Mouse (Mus musculus) forebrain, embryonic 16.5 days (tissue): ENCODE measurements around the gene Itk. TPM values are rescaled to one million over a fixed set of nuclear protein-coding genes. Genes with fewer than 3 reads are reported as not detected.

ENCODE experiments used
- ATAC-seq: fragments of 200-750 bp; cut with Nextera tagmentation; 2 replicates; pipeline ENCODE4 v1.8.0; 2017; ENCODE audit warnings: mild to moderate bottlenecking, moderate library complexity
- H3K27ac ChIP-seq: fragments of 300-500 bp; sonication (generic); 2 replicates; pipeline ENCODE4 v1.5.1; 2014; ENCODE audit warnings: low read length, control low read depth
- H3K27me3 ChIP-seq: fragments of 300-500 bp; sonication (generic); replicated peaks from 2 replicates; pipeline ENCODE4 v1.6.1; 2014; ENCODE audit warnings: low read length; ENCODE audit not compliant: control insufficient read depth, insufficient read depth
- H3K36me3 ChIP-seq: fragments of 300-500 bp; sonication (generic); 2 replicates; pipeline ENCODE4 v1.6.1; 2014; ENCODE audit not compliant: control insufficient read depth, insufficient read depth
- H3K4me1 ChIP-seq: fragments of 300-500 bp; sonication (generic); replicated peaks from 2 replicates; pipeline ENCODE4 v1.6.1; 2014; ENCODE audit warnings: low read length; ENCODE audit not compliant: control insufficient read depth, insufficient read depth
- H3K4me2 ChIP-seq: fragments of 300-500 bp; sonication (generic); 2 replicates; pipeline ENCODE4 v1.6.1; 2014; ENCODE audit warnings: mild to moderate bottlenecking, low read length, control low read depth
- H3K4me3 ChIP-seq: fragments of 300-500 bp; sonication (generic); replicated peaks from 2 replicates; pipeline ENCODE4 v1.5.1; 2014; ENCODE audit warnings: mild to moderate bottlenecking, low read length, control low read depth
- H3K9ac ChIP-seq: fragments of 300-500 bp; sonication (generic); replicated peaks from 2 replicates; pipeline ENCODE4 v1.6.1; 2014; ENCODE audit warnings: low read depth, low read length, control low read depth
- H3K9me3 ChIP-seq: fragments of 300-500 bp; sonication (generic); 2 replicates; pipeline ENCODE4 v1.6.1; 2016; ENCODE audit warnings: low read length; ENCODE audit not compliant: control insufficient read depth
- WGBS: fragments of 180-500 bp; shearing (Covaris S2); extraction: QIAGEN DNeasy Blood & Tissue Kit; methylation state at CpG from one replicate; pipeline ENCODE4 v1.1.7; 2014; 5-methylcytosine and 5-hydroxymethylcytosine counted together
- polyA plus RNA-seq: library from polyadenylated mRNA; unstranded; fragments of >200 nt; fragmentation: Nextera tagmentation; extraction: Ambion mirVana; gene quantifications from 2 replicates; pipeline ENCODE4 v1.2.1, GENCODE M21; 2015

The Itk gene
- polyA plus RNA-seq, 1 experiment from 2014 or later = not detected

DNA sequence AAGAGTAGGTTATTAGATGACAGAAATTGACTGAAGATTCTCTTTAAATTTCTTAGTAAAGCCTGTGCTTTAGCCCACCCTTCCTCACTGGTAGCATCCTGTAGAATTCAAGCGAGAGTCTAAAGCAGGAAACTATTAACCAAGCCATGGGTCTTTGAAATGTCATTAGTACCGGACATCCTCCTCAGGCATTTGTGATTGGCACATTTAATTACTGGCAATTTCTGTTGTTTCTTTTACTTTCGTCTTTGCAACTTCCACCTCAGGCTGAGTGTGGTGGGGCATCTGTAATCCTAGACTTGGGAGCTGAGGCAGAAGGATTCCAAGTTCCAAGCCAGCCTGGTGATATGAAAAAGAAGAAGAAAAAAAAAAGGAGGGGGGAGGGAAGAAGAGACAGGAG, 23.0 kb downstream of the Itk start:
- Histone ChIP-seq H3K27ac (no peak overlapping the region), H3K9ac (no peak overlapping the region), H3K4me2 (no peak overlapping the region), H3K4me3 (no peak overlapping the region), H3K36me3 (no peaks in the 10 kb centered on the region), H3K4me1 (no peaks in the 10 kb centered on the region), H3K27me3 (no peaks in the 10 kb centered on the region), H3K9me3 (no peaks in the 10 kb centered on the region)
- 65% methylated on average over 3 of the region's 3 CpGs for WGBS
- ATAC-seq = no peak

DNA sequence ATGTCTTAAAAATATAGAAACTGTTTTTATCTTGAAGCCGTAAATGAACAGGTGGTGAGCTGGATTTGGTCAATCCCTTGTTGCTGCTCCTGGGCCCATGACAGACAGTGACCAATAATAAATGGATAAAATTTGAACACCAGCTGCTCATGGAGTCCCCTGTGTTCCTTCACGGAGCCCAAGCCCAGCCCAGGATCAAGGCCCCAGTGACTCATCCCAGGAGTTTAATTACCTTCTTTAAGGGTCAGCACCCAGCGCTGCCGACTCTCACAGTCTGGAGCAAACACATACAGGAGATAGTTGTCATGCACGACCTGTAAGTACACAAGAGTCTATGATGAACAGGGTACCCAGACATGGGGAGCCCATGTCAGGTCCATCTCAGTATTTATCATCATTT, 23.6 kb downstream of the Itk start:
- H3K4me1 ChIP-seq = no peaks in the 10 kb centered on the region
- no peak overlapping the region for H3K4me3 ChIP-seq
- H3K9ac ChIP-seq = no peak overlapping the region
- no peak overlapping the region for H3K4me2 ChIP-seq
- 93% methylated on average over 5 of the region's 5 CpGs for WGBS
- H3K9me3 ChIP-seq = no peaks in the 10 kb centered on the region
- H3K27ac ChIP-seq = no peak overlapping the region
- no peak for ATAC-seq
- no peaks in the 10 kb centered on the region for H3K36me3 ChIP-seq
- no peaks in the 10 kb centered on the region for H3K27me3 ChIP-seq

DNA sequence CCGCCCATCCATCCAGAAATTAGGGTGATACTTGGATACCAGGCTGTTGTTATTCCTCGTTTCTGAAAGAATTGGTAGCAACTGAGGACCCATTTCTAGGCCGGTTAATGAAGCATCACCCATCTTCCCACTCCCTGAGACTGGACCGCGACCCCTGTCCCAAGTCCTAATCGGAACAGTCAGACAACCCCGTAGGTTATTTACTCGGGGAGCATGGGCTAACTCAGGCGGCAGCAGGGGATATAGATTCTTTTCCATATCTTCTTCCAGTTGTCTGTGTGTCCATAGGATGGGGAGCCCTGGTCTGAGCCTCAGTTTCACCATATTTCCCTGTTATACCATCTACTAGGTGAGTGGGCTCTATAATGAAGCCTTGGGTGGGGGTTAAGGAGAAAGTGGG, 25.5 kb downstream of the Itk start:
- H3K36me3 ChIP-seq = no peaks in the 10 kb centered on the region
- H3K9ac ChIP-seq = no peak overlapping the region
- ATAC-seq = no peak
- H3K27me3 ChIP-seq = no peaks in the 10 kb centered on the region
- H3K4me2 ChIP-seq = no peak overlapping the region
- no peak overlapping the region for H3K4me3 ChIP-seq
- no peaks in the 10 kb centered on the region for H3K9me3 ChIP-seq
- 93% methylated on average over 9 of the region's 9 CpGs for WGBS
- no peak overlapping the region for H3K27ac ChIP-seq
- no peaks in the 10 kb centered on the region for H3K4me1 ChIP-seq

DNA sequence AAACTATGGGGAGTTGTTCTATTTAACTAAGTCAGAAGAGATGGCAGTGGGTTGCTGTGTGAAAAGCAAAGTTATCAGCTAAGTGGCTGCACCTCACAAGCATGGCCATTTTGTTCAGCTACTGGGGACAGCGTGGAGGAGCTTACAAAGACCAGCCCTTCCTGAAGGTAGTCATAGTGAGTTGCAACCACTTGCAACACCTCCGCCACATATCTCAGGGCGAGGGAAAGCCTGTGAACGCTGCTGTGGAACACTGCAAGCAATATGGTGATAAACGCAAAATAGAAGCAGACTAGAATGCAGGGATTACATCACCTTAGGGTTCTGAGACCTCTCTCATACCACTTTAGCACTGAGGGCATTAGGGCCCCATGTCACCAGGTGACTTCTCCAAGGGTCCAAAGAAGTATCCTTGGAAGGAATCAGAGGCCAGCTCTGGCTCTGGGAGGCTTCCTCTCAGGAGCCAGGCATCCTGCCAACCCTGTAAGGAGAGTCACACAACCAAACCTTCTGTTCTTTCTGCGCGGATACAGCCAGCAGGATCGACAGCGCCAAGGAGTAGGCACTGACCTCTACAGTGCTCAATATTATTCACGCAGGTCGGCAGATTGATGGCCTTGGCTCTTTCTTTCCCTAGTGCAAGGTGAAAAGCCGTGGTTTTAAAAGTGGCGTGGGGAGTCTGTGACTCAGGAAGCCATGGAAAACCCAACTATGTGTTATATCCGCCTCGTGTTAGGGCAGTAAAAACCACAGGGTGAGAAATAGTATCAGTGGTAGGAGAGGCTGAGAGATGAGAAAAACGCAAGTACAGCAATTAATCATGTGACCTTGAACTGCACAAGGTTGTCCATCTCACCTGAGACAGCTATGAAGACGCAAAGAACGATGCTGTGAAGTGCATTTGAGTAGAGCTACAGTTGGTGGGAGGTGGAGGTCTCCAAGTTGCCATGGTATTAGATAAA, 27.0 kb downstream of the Itk start:
- Histone ChIP-seq H3K4me2 (no peak overlapping the region), H3K4me1 (no peaks in the 10 kb centered on the region), H3K9me3 (no peaks in the 10 kb centered on the region), H3K27ac (no peak overlapping the region), H3K9ac (no peak overlapping the region), H3K27me3 (no peaks in the 10 kb centered on the region), H3K4me3 (no peak overlapping the region), H3K36me3 (no peaks in the 10 kb centered on the region)
- ATAC-seq = no peak
- 88% methylated on average over 18 of the region's 18 CpGs for WGBS

DNA sequence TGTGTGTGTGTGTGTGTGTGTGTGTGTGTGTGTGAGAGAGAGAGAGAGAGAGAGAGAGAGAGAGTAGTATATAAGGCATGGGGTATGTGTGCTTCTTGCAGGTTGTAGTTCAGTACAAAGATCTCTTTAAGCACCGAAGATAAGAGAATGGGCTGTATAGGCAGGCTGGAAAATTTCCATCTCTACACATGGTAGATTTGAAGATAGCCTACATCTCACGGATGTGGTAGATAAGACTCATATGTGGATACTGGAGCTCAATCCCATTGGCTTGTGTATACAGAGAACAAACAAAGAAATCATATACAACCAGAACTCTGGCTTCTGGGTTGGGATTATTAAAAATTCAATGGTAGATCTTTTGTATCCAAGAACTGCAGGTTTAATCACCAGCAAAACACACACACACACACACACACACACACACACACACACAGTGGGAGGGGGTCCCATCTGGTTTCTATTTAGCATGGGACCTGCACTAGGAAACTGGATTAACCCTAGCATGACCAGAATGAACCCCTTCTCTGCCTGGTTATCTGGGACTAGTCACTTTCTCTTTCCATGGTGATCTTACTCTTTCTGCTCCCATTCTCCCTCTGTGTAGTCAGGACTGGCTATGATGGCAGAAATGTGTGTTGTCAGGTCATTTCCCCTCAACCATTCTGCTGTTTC, 28.2 kb downstream of the Itk start:
- Histone ChIP-seq H3K4me2 (no peak overlapping the region), H3K9ac (no peak overlapping the region), H3K9me3 (no peaks in the 10 kb centered on the region), H3K4me3 (no peak overlapping the region), H3K27me3 (no peaks in the 10 kb centered on the region), H3K4me1 (no peaks in the 10 kb centered on the region), H3K27ac (no peak overlapping the region), H3K36me3 (no peaks in the 10 kb centered on the region)
- no peak for ATAC-seq
- WGBS = 72% methylated on average over 2 of the region's 2 CpGs

DNA sequence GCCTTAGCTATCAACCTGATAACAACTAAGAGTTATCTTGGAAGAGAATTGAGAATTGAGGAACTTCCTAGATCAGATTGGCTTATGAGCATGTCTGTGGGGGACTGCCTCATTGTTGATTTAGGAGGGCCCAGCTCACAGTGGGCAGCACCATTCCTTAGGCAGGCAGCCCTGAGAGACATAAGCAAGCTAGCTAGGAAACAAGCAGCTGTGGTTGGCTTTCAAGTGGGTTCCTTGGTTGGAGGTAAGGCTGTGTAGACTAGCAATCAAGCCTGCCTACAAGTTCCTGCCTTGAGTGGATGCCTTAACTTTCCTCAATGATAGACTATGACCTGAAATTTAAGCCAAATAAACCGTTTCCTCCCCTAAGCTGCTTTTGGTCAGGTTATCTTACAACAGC, 30.9 kb downstream of the Itk start:
- H3K27ac ChIP-seq = no peak overlapping the region
- no peak for ATAC-seq
- no peaks in the 10 kb centered on the region for H3K27me3 ChIP-seq
- no peaks in the 10 kb centered on the region for H3K4me1 ChIP-seq
- H3K4me3 ChIP-seq = no peak overlapping the region
- H3K9ac ChIP-seq = no peak overlapping the region
- no peaks in the 10 kb centered on the region for H3K36me3 ChIP-seq
- no peak overlapping the region for H3K4me2 ChIP-seq
- H3K9me3 ChIP-seq = no peaks in the 10 kb centered on the region
- 58% methylated on average over 1 of the region's 1 CpGs for WGBS

DNA sequence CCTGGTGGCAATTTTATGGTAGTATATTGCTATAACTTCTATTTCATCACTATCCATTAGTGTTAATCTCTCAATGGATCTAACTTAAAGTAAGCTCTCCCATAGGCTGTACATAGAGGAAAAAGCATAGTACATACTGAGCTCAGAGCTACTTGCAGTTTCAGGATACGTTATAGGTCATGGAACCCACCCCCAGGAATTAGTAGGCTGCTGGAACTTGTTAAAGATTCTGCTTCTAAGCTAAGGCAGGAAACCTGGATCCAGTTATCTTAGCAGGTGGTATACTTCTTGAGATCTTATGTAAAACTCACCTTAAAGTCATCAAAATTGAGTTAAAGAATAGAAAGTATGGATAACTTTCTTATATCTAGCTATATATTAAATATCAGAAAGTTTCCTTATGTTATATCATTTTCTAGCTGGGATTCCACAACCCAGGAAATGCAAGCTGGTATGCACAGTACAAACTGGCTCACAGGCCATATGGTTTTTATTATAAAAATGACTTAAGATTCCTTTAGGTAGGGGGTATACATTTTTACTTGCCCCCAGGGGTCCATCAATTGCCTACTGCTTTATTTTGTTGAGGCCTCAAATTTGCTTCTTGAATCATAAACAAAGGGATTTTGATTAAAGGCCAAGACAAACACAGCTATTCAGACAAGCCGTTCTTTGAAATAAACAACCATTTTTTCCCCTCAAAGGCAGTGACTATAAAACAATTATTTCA, 39.5 kb downstream of the Itk start:
- H3K4me3 ChIP-seq = no peak overlapping the region
- no peaks in the 10 kb centered on the region for H3K27me3 ChIP-seq
- no peak overlapping the region for H3K9ac ChIP-seq
- WGBS = 56% methylated on average over 2 of the region's 2 CpGs
- ATAC-seq = no peak
- no peak overlapping the region for H3K4me2 ChIP-seq
- H3K9me3 ChIP-seq = no peaks in the 10 kb centered on the region
- H3K4me1 ChIP-seq = no peaks in the 10 kb centered on the region
- no peaks in the 10 kb centered on the region for H3K36me3 ChIP-seq
- H3K27ac ChIP-seq = no peak overlapping the region

DNA sequence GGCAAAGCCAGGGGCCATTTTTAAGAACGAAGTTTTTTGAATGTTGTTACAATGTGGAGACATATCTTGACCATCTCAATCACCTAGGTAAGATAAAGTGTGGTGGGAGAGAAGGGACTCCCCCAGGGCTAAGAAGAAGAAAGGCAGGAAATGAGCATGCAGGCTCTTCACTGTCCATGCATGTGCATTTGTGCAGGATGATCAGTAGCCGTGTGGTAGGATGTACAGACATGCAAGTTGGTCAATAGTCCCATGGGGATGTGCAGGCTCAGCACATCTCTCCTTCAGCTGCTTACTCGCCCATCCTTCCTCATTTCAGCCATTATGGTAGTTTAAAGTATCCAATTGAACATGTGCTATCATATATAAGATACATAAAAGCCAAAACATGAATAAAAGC, 40.9 kb downstream of the Itk start:
- 86% methylated on average over 3 of the region's 3 CpGs for WGBS
- Histone ChIP-seq H3K27me3 (no peaks in the 10 kb centered on the region), H3K27ac (no peak overlapping the region), H3K9ac (no peak overlapping the region), H3K4me1 (no peaks in the 10 kb centered on the region), H3K9me3 (no peaks in the 10 kb centered on the region), H3K4me3 (no peak overlapping the region), H3K4me2 (no peak overlapping the region), H3K36me3 (no peaks in the 10 kb centered on the region)
- ATAC-seq = no peak

DNA sequence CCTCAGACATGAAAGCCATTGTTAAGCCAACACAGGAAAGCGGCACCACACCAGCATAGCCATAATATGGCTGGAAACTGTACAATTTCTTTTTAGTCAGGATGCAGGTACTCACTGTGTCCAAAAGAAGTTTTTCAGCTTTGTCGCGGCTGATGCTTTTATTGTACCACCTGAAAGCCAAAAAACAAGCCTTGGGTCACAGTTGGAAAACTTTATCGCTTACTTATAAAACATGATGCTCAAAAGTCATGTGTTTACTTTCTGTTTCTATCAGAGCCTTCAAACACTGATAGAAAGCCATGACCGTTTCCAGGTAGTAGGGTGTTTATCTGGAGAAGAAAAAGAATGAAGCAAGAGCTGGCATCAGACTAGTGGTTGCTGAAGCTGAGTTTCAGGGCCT, 41.6 kb downstream of the Itk start:
- no peak overlapping the region for H3K9ac ChIP-seq
- no peak overlapping the region for H3K4me2 ChIP-seq
- no peaks in the 10 kb centered on the region for H3K9me3 ChIP-seq
- no peaks in the 10 kb centered on the region for H3K4me1 ChIP-seq
- H3K36me3 ChIP-seq = no peaks in the 10 kb centered on the region
- H3K4me3 ChIP-seq = no peak overlapping the region
- no peak for ATAC-seq
- no peaks in the 10 kb centered on the region for H3K27me3 ChIP-seq
- WGBS = 90% methylated on average over 5 of the region's 5 CpGs
- no peak overlapping the region for H3K27ac ChIP-seq
